Mouse (Mus musculus) hindbrain, embryonic 12.5 days (tissue): ENCODE data around the gene 2310050C09Rik. TPM values are rescaled to one million over a fixed set of nuclear protein-coding genes. Genes with fewer than 3 reads are reported as not detected.

Experiments used
- polyA plus RNA-seq: library from polyadenylated mRNA; unstranded; fragments of >200 nt; fragmentation: Nextera tagmentation; extraction: Ambion mirVana; gene quantifications from 2 replicates; pipeline ENCODE4 v1.2.1, GENCODE M21; 2016

2310050C09Rik gene
- polyA plus RNA-seq, 1 experiment from 2014 or later, result not detected

Other genes with a start within 250 kb of the 2310050C09Rik start
- not detected in 2 replicates for gene Lce6a, start 248.6 kb downstream of the 2310050C09Rik start, polyA plus RNA-seq
- gene Lce1a1, start 221.9 kb downstream of the 2310050C09Rik start, polyA plus RNA-seq, result not detected in 2 replicates
- gene Lce1b, start 213.3 kb downstream of the 2310050C09Rik start, polyA plus RNA-seq, result not detected in 2 replicates
- not detected in 2 replicates for gene Lce1a2, start 199.9 kb downstream of the 2310050C09Rik start, polyA plus RNA-seq
- gene Lce1c, start 191.0 kb downstream of the 2310050C09Rik start, polyA plus RNA-seq, result not detected in 2 replicates
- gene Lce1d, start 183.0 kb downstream of the 2310050C09Rik start, polyA plus RNA-seq, result not detected in 2 replicates
- gene Lce1e, start 161.1 kb downstream of the 2310050C09Rik start, polyA plus RNA-seq, result not detected in 2 replicates
- gene Lce1f, start 149.9 kb downstream of the 2310050C09Rik start, polyA plus RNA-seq, result not detected in 2 replicates
- not detected in 2 replicates for gene Gm38119, start 131.1 kb downstream of the 2310050C09Rik start, polyA plus RNA-seq
- not detected in 2 replicates for gene Lce1g, start 117.9 kb downstream of the 2310050C09Rik start, polyA plus RNA-seq
- gene Lce1h, start 105.2 kb downstream of the 2310050C09Rik start, polyA plus RNA-seq, result not detected in 2 replicates
- gene Lce1i, start 91.3 kb downstream of the 2310050C09Rik start, polyA plus RNA-seq, result not detected in 2 replicates
- not detected in 2 replicates for gene Lce1j, start 79.7 kb downstream of the 2310050C09Rik start, polyA plus RNA-seq
- gene Lce1k, start 62.3 kb downstream of the 2310050C09Rik start, polyA plus RNA-seq, result not detected in 2 replicates
- gene Kprp, start 43.0 kb downstream of the 2310050C09Rik start, polyA plus RNA-seq, result not detected in 2 replicates
- not detected in 2 replicates for gene Lce1l, start 18.9 kb downstream of the 2310050C09Rik start, polyA plus RNA-seq
- gene Lce3a, start 56.0 kb upstream of the 2310050C09Rik start, polyA plus RNA-seq, result not detected in 2 replicates
- gene Lce3b, start 62.8 kb upstream of the 2310050C09Rik start, polyA plus RNA-seq, result not detected in 2 replicates
- gene Lce3c, start 74.3 kb upstream of the 2310050C09Rik start, polyA plus RNA-seq, result not detected in 2 replicates
- gene Lce3d, start 87.2 kb upstream of the 2310050C09Rik start, polyA plus RNA-seq, result not detected in 2 replicates
- not detected in 2 replicates for gene Lce3e, start 96.8 kb upstream of the 2310050C09Rik start, polyA plus RNA-seq
- 0.42 TPM in 1 of 2 replicates, not detected in the other for gene Lce3f, start 122.0 kb upstream of the 2310050C09Rik start, polyA plus RNA-seq
- gene Crct1, start 145.5 kb upstream of the 2310050C09Rik start, polyA plus RNA-seq, result 0.41 TPM in 1 of 2 replicates, not detected in the other
- gene Lce1m, start 148.8 kb upstream of the 2310050C09Rik start, polyA plus RNA-seq, result not detected in 2 replicates
- not detected in 2 replicates for gene Gm4858, start 198.6 kb upstream of the 2310050C09Rik start, polyA plus RNA-seq